Mouse (Mus musculus) right cerebral cortex, postnatal 4 days (tissue): Measurements from ENCODE around the gene Hist1h2bb.

Experiments used
- DNase-seq: peaks from one replicate; pipeline ENCODE4 v3.0.0-alpha.2; 2022

Gene Hist1h2bb

GRCm38 (mm10) chr13:23750839-23751477 is 4.4 kb downstream of the Hist1h2bb start, which contains the start of gene Hist1h2ab:
Gene Hist1h2ab, plus strand, starts transcription at chr13:23751126.
- DNase-seq = peak; percentile 29

GRCm38 (mm10) chr13:23751478-23751956 is 5.0 kb downstream of the Hist1h2bb start:
- DNase-seq = no peak

- peak; percentile 97 for DNase-seq
These were observed 5.7 kb downstream of the Hist1h2bb start, which contains the start of gene Hist1h3b for GRCm38 (mm10) chr13:23752067-23752741. Gene Hist1h3b, plus strand, starts transcription at chr13:23752267.

- DNase-seq = no peak
These were observed 6.2 kb downstream of the Hist1h2bb start for GRCm38 (mm10) chr13:23752742-23753172.

GRCm38 (mm10) chr13:23753314-23754078 is 7.0 kb downstream of the Hist1h2bb start:
- DNase-seq = no peak

- DNase-seq = no peak
These were observed 8.5 kb downstream of the Hist1h2bb start for GRCm38 (mm10) chr13:23755000-23755399.

GRCm38 (mm10) chr13:23756790-23757189 is 10.3 kb downstream of the Hist1h2bb start, which contains the start of gene Hist1h4b:
Gene Hist1h4b, plus strand, starts transcription at chr13:23757013.
- peak; percentile 71 for DNase-seq

GRCm38 (mm10) chr13:23757211-23757773 is 10.8 kb downstream of the Hist1h2bb start:
- DNase-seq = no peak

GRCm38 (mm10) chr13:23757921-23758320 is 11.4 kb downstream of the Hist1h2bb start:
- DNase-seq = no peak

- no peak for DNase-seq
These were observed 12.8 kb downstream of the Hist1h2bb start for GRCm38 (mm10) chr13:23759251-23759771.

GRCm38 (mm10) chr13:23759916-23760239 is 13.3 kb downstream of the Hist1h2bb start:
- DNase-seq = no peak

- no peak for DNase-seq
These were observed 13.9 kb downstream of the Hist1h2bb start for GRCm38 (mm10) chr13:23760240-23760971.

- peak; percentile 99 for DNase-seq
These were observed 14.7 kb downstream of the Hist1h2bb start, which contains the start of gene Hist1h4a for GRCm38 (mm10) chr13:23760972-23761864. Gene Hist1h4a, minus strand, starts transcription at chr13:23761230.

GRCm38 (mm10) chr13:23761871-23762821 is 15.6 kb downstream of the Hist1h2bb start, which contains the start of gene Hist1h3a:
Gene Hist1h3a, minus strand, starts transcription at chr13:23762386.
- peak; percentile 23 for DNase-seq

- no peak for DNase-seq
These were observed 16.7 kb downstream of the Hist1h2bb start for GRCm38 (mm10) chr13:23763242-23763585.

GRCm38 (mm10) chr13:23763586-23764323 is 17.2 kb downstream of the Hist1h2bb start, which contains the start of gene Hist1h1a:
Gene Hist1h1a, plus strand, starts transcription at chr13:23763666.
- peak; percentile 71 for DNase-seq

- no peak for DNase-seq
These were observed 18.0 kb downstream of the Hist1h2bb start for GRCm38 (mm10) chr13:23764324-23765171.

GRCm38 (mm10) chr13:23765172-23765513 is 18.6 kb downstream of the Hist1h2bb start:
- no peak for DNase-seq
